Mouse (Mus musculus) lung, embryonic 14.5 days (tissue): ENCODE data around the gene Cxcl14. TPM values are rescaled to one million over a fixed set of nuclear protein-coding genes. Genes with fewer than 3 reads are reported as not detected.

Experiments used
- ATAC-seq: fragments of 200-750 bp; cut with Nextera tagmentation; 2 replicates; pipeline ENCODE4 v1.8.0; 2017; ENCODE audit warnings: mild to moderate bottlenecking, moderate TSS enrichment, moderate library complexity; ENCODE audit not compliant: insufficient read depth
- DNase-seq: peaks from one replicate; pipeline ENCODE4 v3.0.0-alpha.2; 2015
- H3K27ac ChIP-seq: fragments of 300-500 bp; sonication (generic); 2 replicates; pipeline ENCODE4 v1.5.1; 2014; ENCODE audit warnings: low read depth, mild to moderate bottlenecking, moderate library complexity
- H3K27me3 ChIP-seq: fragments of 300-500 bp; sonication (generic); 2 replicates; pipeline ENCODE4 v1.6.1; 2014; ENCODE audit warnings: low read length, control low read depth; ENCODE audit not compliant: insufficient read depth
- H3K36me3 ChIP-seq: fragments of 300-500 bp; sonication (generic); 2 replicates; pipeline ENCODE4 v1.6.1; 2014; ENCODE audit warnings: control low read depth; ENCODE audit not compliant: insufficient read depth
- H3K4me1 ChIP-seq: fragments of 300-500 bp; sonication (generic); 2 replicates; pipeline ENCODE4 v1.6.1; 2014; ENCODE audit warnings: antibody characterized with exemption, control low read depth; ENCODE audit not compliant: insufficient read depth
- H3K4me2 ChIP-seq: fragments of 300-500 bp; sonication (generic); 2 replicates; pipeline ENCODE4 v1.6.1; 2014; ENCODE audit warnings: mild to moderate bottlenecking
- H3K4me3 ChIP-seq: fragments of 300-500 bp; sonication (generic); 2 replicates; pipeline ENCODE4 v1.5.1; 2014; ENCODE audit warnings: low read depth, low read length
- H3K9ac ChIP-seq: fragments of 300-500 bp; sonication (generic); 2 replicates; pipeline ENCODE4 v1.6.1; 2014
- H3K9me3 ChIP-seq: fragments of 300-500 bp; sonication (generic); 2 replicates; pipeline ENCODE4 v1.6.1; 2016; ENCODE audit warnings: low read depth, low read length, control low read depth
- CTCF ChIP-seq: IDR thresholded peaks from 2 replicates; pipeline ENCODE4 v1.5.1; 2016; ENCODE audit warnings: antibody characterized with exemption, low read depth
- WGBS: fragments of 180-500 bp; shearing (Covaris S2); extraction: QIAGEN DNeasy Blood & Tissue Kit; methylation state at CpG from one replicate; pipeline ENCODE4 v1.1.7; 2014; 5-methylcytosine and 5-hydroxymethylcytosine counted together
- polyA plus RNA-seq: library from polyadenylated mRNA; unstranded; fragments of >200 nt; fragmentation: Nextera tagmentation; extraction: Ambion mirVana; gene quantifications from 2 replicates; pipeline ENCODE4 v1.2.1, GENCODE M21; 2014

Cxcl14 gene
- 9.0 and 9.8 TPM in 2 replicates for polyA plus RNA-seq

DNA sequence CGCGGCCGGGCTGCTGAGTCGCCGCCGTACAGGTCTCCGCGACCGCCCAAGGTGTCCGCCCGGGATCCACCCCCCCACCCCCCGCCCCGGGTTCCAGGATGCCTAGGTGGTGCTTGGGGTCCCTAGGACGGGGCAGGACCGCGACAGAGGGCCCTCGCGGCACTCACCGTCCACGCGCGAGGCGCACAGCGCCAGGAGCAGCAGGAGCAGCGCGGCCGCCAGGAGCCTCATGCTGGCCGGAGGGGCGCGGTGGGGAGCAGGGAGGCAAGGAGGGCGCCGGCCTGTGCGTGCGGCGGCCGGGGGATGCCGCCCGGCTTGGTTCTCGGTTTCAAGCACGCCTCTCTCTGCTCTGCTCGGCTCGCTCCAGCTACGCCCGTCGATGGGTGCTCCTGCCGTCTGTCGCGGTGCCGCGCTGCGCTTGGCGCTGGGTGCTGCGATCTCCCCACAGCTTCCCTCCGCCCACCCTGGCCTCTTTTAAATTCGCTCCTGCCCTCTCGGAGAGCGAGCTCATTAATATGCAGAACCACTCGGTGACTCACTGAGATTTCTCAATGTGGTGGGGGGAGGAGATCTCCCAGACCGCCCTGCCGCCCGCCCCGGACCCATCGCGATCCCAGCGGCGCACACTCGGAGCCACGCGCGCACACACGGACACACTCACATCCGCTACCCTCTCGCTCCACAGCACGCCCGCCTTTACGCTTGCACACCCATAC, at the start of gene Cxcl14:
TSS of gene Cxcl14 (minus strand) at position 609 of the 716 bp plus-strand sequence.
- WGBS = under 1% methylated on average over 76 of the region's 76 CpGs

DNA sequence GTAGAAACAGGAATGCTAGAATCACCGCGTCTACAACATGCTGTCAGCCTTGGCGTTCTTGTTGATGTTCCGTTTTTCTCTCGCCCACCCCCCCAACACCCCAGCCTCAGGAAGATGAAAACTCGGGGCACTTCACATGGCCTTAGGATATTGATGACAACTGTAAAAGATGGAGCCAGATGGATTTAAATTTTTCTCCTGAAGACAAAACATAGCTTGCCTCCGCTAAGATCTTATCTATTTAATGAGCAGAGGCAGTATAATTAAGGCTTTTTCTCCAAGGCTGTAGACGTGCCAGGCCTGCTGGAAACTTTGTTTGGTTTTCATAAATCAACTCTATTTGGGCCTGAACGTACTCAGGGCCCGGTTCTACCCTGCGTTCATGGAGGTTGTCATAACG, 48.0 kb upstream of the Cxcl14 start:
- Histone ChIP-seq H3K4me1 (0 out of 2 replicates have a peak, but pooled peaks cover 9% of the 10 kb centered on the region), H3K9me3 (no peaks in the 10 kb centered on the region), H3K27ac (no peak overlapping the region), H3K4me3 (no peak overlapping the region), H3K4me2 (no peak overlapping the region), H3K9ac (no peak overlapping the region), H3K36me3 (no peaks in the 10 kb centered on the region), H3K27me3 (no peaks in the 10 kb centered on the region)
- peak; percentile 11 for DNase-seq
- no peak for ATAC-seq
- 57% methylated on average over 12 of the region's 12 CpGs for WGBS
- TF ChIP-seq CTCF = no peak

More for the DNA sequence above, at the start of gene Cxcl14:
- Histone ChIP-seq H3K4me1 (0 out of 2 replicates have a peak, but pooled peaks cover 3% of the 10 kb centered on the region), H3K4me3 (peak within 1 kb of the TSS; percentile 50), H3K36me3 (no peaks in the 10 kb centered on the region), H3K4me2 (peak within 1 kb of the TSS; percentile 85), H3K27ac (no peak within 1 kb of the TSS), H3K27me3 (peaks cover 66% of the 10 kb centered on the region), H3K9ac (peak within 1 kb of the TSS; percentile 48), H3K9me3 (no peaks in the 10 kb centered on the region)
- TF ChIP-seq CTCF = no peak
- ATAC-seq = peak; percentile 41; the same call in 1 of the 2 replicates
- peak; percentile 49 for DNase-seq

DNA sequence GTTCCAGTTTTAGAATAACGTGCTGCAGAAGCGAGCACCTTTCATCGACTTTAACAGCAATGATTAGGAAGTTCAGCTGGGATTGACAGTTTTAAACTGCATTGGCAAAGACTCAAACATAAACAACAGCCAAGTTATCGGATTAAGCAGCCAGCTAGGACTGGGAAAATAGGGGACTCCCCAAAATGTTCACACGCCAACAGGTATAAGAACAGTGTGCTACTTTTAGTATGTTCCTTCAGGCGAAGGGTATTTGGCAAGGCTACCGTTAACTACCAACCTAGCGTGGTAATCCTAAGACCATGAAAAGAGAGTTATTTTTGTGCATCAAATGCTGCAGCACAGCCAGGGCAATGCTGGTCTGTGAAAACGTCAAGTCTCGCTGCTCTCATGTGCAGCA, 46.1 kb upstream of the Cxcl14 start:
- H3K9ac ChIP-seq = no peak overlapping the region
- H3K27me3 ChIP-seq = no peaks in the 10 kb centered on the region
- DNase-seq = no peak
- H3K4me1 ChIP-seq = 0 out of 2 replicates have a peak, but pooled peaks cover 9% of the 10 kb centered on the region
- no peak overlapping the region for H3K4me2 ChIP-seq
- no peak overlapping the region for H3K27ac ChIP-seq
- 76% methylated on average over 10 of the region's 10 CpGs for WGBS
- H3K9me3 ChIP-seq = no peaks in the 10 kb centered on the region
- ATAC-seq = no peak
- no peaks in the 10 kb centered on the region for H3K36me3 ChIP-seq
- no peak overlapping the region for H3K4me3 ChIP-seq
- TF ChIP-seq CTCF = no peak

DNA sequence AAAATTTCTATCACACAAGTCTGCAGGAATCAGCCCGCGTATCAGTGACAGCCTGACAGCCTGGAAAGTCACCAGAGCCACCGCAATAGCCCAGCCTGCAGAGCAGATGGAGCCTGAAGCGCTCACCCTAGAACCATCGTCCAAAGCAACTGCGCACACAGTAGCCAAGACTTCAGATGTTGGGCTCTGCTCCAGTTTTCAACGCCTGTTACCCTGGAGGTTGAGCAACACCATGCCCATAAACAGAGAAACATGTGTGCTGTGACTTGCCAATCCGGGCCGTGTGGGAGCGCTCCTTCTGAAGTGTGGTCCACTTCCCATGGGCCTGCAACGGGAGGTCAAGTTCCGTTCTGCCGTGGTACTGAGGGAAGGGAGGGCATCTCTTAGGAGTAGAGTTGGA, 44.2 kb upstream of the Cxcl14 start:
- Histone ChIP-seq H3K27me3 (no peaks in the 10 kb centered on the region), H3K4me1 (0 out of 2 replicates have a peak, but pooled peaks cover 3% of the 10 kb centered on the region), H3K4me3 (no peak overlapping the region), H3K4me2 (no peak overlapping the region), H3K27ac (no peak overlapping the region), H3K9me3 (no peaks in the 10 kb centered on the region), H3K36me3 (no peaks in the 10 kb centered on the region), H3K9ac (no peak overlapping the region)
- no peak for TF ChIP-seq CTCF
- DNase-seq = peak; percentile 88
- 51% methylated on average over 13 of the region's 13 CpGs for WGBS
- peak; percentile 89 for ATAC-seq

DNA sequence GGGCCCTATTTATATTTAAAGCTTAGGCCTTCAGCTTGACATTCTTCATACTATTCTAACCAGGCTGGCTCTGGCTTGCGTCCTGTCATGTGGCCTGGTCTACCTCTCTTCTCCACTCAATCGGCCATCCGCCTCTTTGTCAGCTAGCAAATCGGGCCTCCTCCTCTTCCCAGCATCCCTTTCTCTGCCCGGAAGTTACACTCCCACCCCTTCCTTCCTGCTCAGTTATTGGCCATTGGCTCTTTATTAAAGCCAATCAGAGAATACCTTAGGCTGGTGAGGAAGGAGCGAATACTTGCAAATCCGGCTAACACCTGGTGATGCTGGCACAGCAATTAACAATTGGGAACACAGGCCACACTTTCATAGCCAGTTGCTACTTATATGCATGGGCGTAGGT, 43.5 kb upstream of the Cxcl14 start:
- 81% methylated on average over 8 of the region's 8 CpGs for WGBS
- Histone ChIP-seq H3K27ac (no peak overlapping the region), H3K36me3 (no peaks in the 10 kb centered on the region), H3K4me2 (no peak overlapping the region), H3K9ac (no peak overlapping the region), H3K4me1 (no peaks in the 10 kb centered on the region), H3K9me3 (no peaks in the 10 kb centered on the region), H3K27me3 (no peaks in the 10 kb centered on the region), H3K4me3 (no peak overlapping the region)
- TF ChIP-seq CTCF = no peak
- no peak for DNase-seq
- no peak for ATAC-seq

DNA sequence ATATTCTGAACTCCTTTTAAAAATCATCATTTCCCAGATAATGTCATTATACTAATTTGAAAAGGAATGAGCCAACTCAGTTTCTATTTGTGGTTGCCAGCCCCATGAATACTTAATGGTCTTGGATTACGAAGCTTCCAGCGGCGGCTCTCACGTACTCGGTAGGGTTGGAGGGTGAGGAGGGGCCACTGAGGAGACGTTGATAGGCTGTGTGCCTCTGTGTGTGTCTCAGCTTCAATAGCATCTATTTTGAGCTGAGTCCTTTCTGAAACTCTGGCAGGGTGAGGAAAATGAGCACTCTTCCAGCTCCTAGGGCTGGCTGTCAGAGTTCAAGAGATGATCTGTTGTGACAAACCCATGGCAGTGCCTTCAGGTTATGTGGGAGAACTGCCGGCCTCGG, 40.6 kb upstream of the Cxcl14 start:
- Histone ChIP-seq H3K27ac (no peak overlapping the region), H3K4me2 (no peak overlapping the region), H3K9ac (no peak overlapping the region), H3K9me3 (no peaks in the 10 kb centered on the region), H3K4me1 (no peaks in the 10 kb centered on the region), H3K36me3 (no peaks in the 10 kb centered on the region), H3K27me3 (no peaks in the 10 kb centered on the region), H3K4me3 (no peak overlapping the region)
- ATAC-seq = no peak
- 42% methylated on average over 8 of the region's 8 CpGs for WGBS
- no peak for DNase-seq
- TF ChIP-seq CTCF = no peak

DNA sequence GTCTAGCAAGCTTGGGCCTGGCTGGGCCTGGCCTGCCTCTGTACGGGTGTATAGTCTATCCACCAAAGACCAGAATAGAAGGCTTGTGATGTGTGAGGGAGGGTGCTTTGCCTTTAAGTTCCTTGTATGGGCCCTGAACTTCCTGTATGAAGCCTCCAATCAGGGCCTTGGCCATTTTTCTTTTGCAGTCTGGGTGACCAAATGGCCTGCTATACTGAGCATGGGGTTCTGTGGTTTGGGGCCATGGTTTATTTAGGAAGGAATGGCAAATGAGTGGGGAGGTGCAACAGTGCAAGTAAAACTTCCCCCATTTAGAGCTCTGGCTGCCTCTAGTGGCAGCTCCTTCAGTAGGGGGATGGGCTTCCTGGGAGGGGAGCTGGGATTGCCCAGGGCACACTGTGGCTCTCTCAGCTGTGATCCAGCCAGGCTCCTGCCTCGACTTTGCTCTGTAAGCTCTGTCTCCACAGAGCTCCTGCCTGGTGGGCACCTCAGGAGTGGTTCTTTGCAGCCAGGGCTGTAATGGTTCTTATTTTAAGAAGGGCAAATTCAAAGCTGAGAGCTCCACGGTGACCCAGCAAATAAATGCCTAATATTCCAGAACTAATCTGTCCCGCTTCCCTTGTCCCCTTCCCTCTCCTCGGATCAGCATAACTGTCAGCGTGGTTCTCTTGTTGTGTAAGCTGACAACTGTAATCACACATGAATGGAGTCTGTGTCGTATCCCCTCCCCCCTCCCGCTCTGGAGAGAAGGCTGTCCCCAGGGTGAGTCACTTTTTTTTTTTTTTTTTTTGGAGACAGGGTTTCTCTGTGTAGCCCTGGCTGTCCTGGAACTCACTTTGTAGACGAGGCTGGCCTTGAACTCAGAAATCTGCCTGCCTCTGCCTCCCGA, 38.7 kb upstream of the Cxcl14 start:
- Histone ChIP-seq H3K4me2 (no peak overlapping the region), H3K9me3 (no peaks in the 10 kb centered on the region), H3K9ac (no peak overlapping the region), H3K36me3 (no peaks in the 10 kb centered on the region), H3K27me3 (no peaks in the 10 kb centered on the region), H3K27ac (no peak overlapping the region), H3K4me3 (no peak overlapping the region), H3K4me1 (no peaks in the 10 kb centered on the region)
- ATAC-seq (no peak), DNase-seq (no peak)
- 0 out of 2 replicates have a peak, but pooled peaks have one; percentile 10 for TF ChIP-seq CTCF
- 65% methylated on average over 10 of the region's 10 CpGs for WGBS
